Mouse (Mus musculus): ENCODE results near the gene Dlgap1. TPM values are rescaled to one million over a fixed set of nuclear protein-coding genes. Genes with fewer than 3 reads are reported as not detected.

Gene Dlgap1
- polyA plus RNA-seq, 1 experiment from 2014 or later = 11.6 TPM

- ATAC-seq (no peak), DNase-seq (ENCODE audit: low spot score) (no peak)
- H3K4me1 ChIP-seq (ENCODE audit: control insufficient read depth, insufficient read depth, low read length) = no peaks in the 10 kb centered on the region
- no peak overlapping the region for H3K9ac ChIP-seq (ENCODE audit: low read length)
- H3K4me2 ChIP-seq (ENCODE audit: low read length) = no peak overlapping the region
- no peaks in the 10 kb centered on the region for H3K36me3 ChIP-seq (ENCODE audit: control insufficient read depth, insufficient read depth, low read length)
- 86% methylated on average over 5 of the region's 5 CpGs for WGBS
- H3K4me3 ChIP-seq (ENCODE audit: low read depth, low read length) = no peak overlapping the region
- no peaks in the 10 kb centered on the region for H3K27me3 ChIP-seq (replicated peaks; ENCODE audit: control insufficient read depth, insufficient read depth, low read length)
- no peak overlapping the region for H3K27ac ChIP-seq (ENCODE audit: low read depth, low read length)
- no peaks in the 10 kb centered on the region for H3K9me3 ChIP-seq (replicated peaks; ENCODE audit: control insufficient read depth, low read length)
Measured at GRCm38 (mm10) chr17:70305021-70305420, 336.1 kb downstream of the Dlgap1 start.

GRCm38 (mm10) chr17:70307418-70308176 is 338.7 kb downstream of the Dlgap1 start:
- 86% methylated on average over 11 of the region's 11 CpGs for WGBS
- ATAC-seq (no peak), DNase-seq (ENCODE audit: low spot score) (no peak)

GRCm38 (mm10) chr17:70308364-70309231 is 339.7 kb downstream of the Dlgap1 start:
- 73% methylated on average over 22 of the region's 22 CpGs for WGBS
- Histone ChIP-seq H3K4me2 (ENCODE audit: low read length) (no peak overlapping the region), H3K27me3 (replicated peaks; ENCODE audit: control insufficient read depth, insufficient read depth, low read length) (no peaks in the 10 kb centered on the region), H3K36me3 (ENCODE audit: control insufficient read depth, insufficient read depth, low read length) (no peaks in the 10 kb centered on the region), H3K4me3 (ENCODE audit: low read depth, low read length) (no peak overlapping the region), H3K4me1 (ENCODE audit: control insufficient read depth, insufficient read depth, low read length) (no peaks in the 10 kb centered on the region), H3K9ac (ENCODE audit: low read length) (no peak overlapping the region), H3K9me3 (replicated peaks; ENCODE audit: control insufficient read depth, low read length) (no peaks in the 10 kb centered on the region), H3K27ac (ENCODE audit: low read depth, low read length) (0 out of 2 replicates have a peak overlapping the region, but pooled peaks have one; percentile 14)
- peak; percentile 37; the same call in 1 of the 2 replicates for ATAC-seq
- peak; percentile 4 for DNase-seq (ENCODE audit: low spot score)

More at GRCm38 (mm10) chr17:70307418-70308176, 338.7 kb downstream of the Dlgap1 start:
- 0 out of 2 replicates have a peak overlapping the region, but pooled peaks have one; percentile 14 for H3K27ac ChIP-seq (ENCODE audit: low read depth, low read length)
- no peak overlapping the region for H3K4me3 ChIP-seq (ENCODE audit: low read depth, low read length)
- no peaks in the 10 kb centered on the region for H3K36me3 ChIP-seq (ENCODE audit: control insufficient read depth, insufficient read depth, low read length)
- no peaks in the 10 kb centered on the region for H3K27me3 ChIP-seq (replicated peaks; ENCODE audit: control insufficient read depth, insufficient read depth, low read length)
- no peak overlapping the region for H3K9ac ChIP-seq (ENCODE audit: low read length)
- H3K4me2 ChIP-seq (ENCODE audit: low read length) = no peak overlapping the region
- no peaks in the 10 kb centered on the region for H3K4me1 ChIP-seq (ENCODE audit: control insufficient read depth, insufficient read depth, low read length)
- H3K9me3 ChIP-seq (replicated peaks; ENCODE audit: control insufficient read depth, low read length) = no peaks in the 10 kb centered on the region

- 88% methylated on average over 5 of the region's 5 CpGs for WGBS
- H3K4me3 ChIP-seq (ENCODE audit: low read depth, low read length) = no peak overlapping the region
- ATAC-seq (no peak), DNase-seq (ENCODE audit: low spot score) (no peak)
- H3K36me3 ChIP-seq (ENCODE audit: control insufficient read depth, insufficient read depth, low read length) = no peaks in the 10 kb centered on the region
- H3K27ac ChIP-seq (ENCODE audit: low read depth, low read length) = no peak overlapping the region
- no peaks in the 10 kb centered on the region for H3K4me1 ChIP-seq (ENCODE audit: control insufficient read depth, insufficient read depth, low read length)
- no peak overlapping the region for H3K4me2 ChIP-seq (ENCODE audit: low read length)
- H3K9ac ChIP-seq (ENCODE audit: low read length) = no peak overlapping the region
- H3K27me3 ChIP-seq (replicated peaks; ENCODE audit: control insufficient read depth, insufficient read depth, low read length) = no peaks in the 10 kb centered on the region
- no peaks in the 10 kb centered on the region for H3K9me3 ChIP-seq (replicated peaks; ENCODE audit: control insufficient read depth, low read length)
Measured at GRCm38 (mm10) chr17:70316327-70316726, 347.5 kb downstream of the Dlgap1 start.

- Histone ChIP-seq H3K4me3 (ENCODE audit: low read depth, low read length) (no peak overlapping the region), H3K9ac (ENCODE audit: low read length) (no peak overlapping the region), H3K4me1 (ENCODE audit: control insufficient read depth, insufficient read depth, low read length) (no peaks in the 10 kb centered on the region), H3K9me3 (replicated peaks; ENCODE audit: control insufficient read depth, low read length) (no peaks in the 10 kb centered on the region), H3K27me3 (replicated peaks; ENCODE audit: control insufficient read depth, insufficient read depth, low read length) (no peaks in the 10 kb centered on the region), H3K4me2 (ENCODE audit: low read length) (no peak overlapping the region), H3K27ac (ENCODE audit: low read depth, low read length) (no peak overlapping the region), H3K36me3 (ENCODE audit: control insufficient read depth, insufficient read depth, low read length) (no peaks in the 10 kb centered on the region)
- WGBS = 91% methylated on average over 7 of the region's 7 CpGs
- ATAC-seq = no peak
- DNase-seq (ENCODE audit: low spot score) = no peak
Measured at GRCm38 (mm10) chr17:70317779-70318178, 348.9 kb downstream of the Dlgap1 start.

GRCm38 (mm10) chr17:70321976-70322375 is 353.1 kb downstream of the Dlgap1 start:
- Histone ChIP-seq H3K36me3 (ENCODE audit: control insufficient read depth, insufficient read depth, low read length) (no peaks in the 10 kb centered on the region), H3K27ac (ENCODE audit: low read depth, low read length) (no peak overlapping the region), H3K4me3 (ENCODE audit: low read depth, low read length) (no peak overlapping the region), H3K9me3 (replicated peaks; ENCODE audit: control insufficient read depth, low read length) (no peaks in the 10 kb centered on the region), H3K9ac (ENCODE audit: low read length) (no peak overlapping the region), H3K4me1 (ENCODE audit: control insufficient read depth, insufficient read depth, low read length) (no peaks in the 10 kb centered on the region), H3K27me3 (replicated peaks; ENCODE audit: control insufficient read depth, insufficient read depth, low read length) (no peaks in the 10 kb centered on the region), H3K4me2 (ENCODE audit: low read length) (no peak overlapping the region)
- DNase-seq (ENCODE audit: low spot score) (no peak), ATAC-seq (no peak)
- whole genome bisulfite sequencing = 89% methylated on average over 6 of the region's 6 CpGs

- Histone ChIP-seq H3K36me3 (ENCODE audit: control insufficient read depth, insufficient read depth, low read length) (no peaks in the 10 kb centered on the region), H3K9me3 (replicated peaks; ENCODE audit: control insufficient read depth, low read length) (no peaks in the 10 kb centered on the region), H3K27ac (ENCODE audit: low read depth, low read length) (no peak overlapping the region), H3K4me1 (ENCODE audit: control insufficient read depth, insufficient read depth, low read length) (no peaks in the 10 kb centered on the region), H3K9ac (ENCODE audit: low read length) (no peak overlapping the region), H3K27me3 (replicated peaks; ENCODE audit: control insufficient read depth, insufficient read depth, low read length) (no peaks in the 10 kb centered on the region), H3K4me3 (ENCODE audit: low read depth, low read length) (no peak overlapping the region), H3K4me2 (ENCODE audit: low read length) (no peak overlapping the region)
- DNase-seq (ENCODE audit: low spot score) (no peak), ATAC-seq (no peak)
- WGBS = 81% methylated on average over 6 of the region's 6 CpGs
Measured at GRCm38 (mm10) chr17:70333440-70333839, 364.6 kb downstream of the Dlgap1 start.

- DNase-seq (ENCODE audit: low spot score) (no peak), ATAC-seq (no peak)
- H3K27me3 ChIP-seq (replicated peaks; ENCODE audit: control insufficient read depth, insufficient read depth, low read length) = no peaks in the 10 kb centered on the region
- no peak overlapping the region for H3K4me3 ChIP-seq (ENCODE audit: low read depth, low read length)
- H3K27ac ChIP-seq (ENCODE audit: low read depth, low read length) = no peak overlapping the region
- H3K4me1 ChIP-seq (ENCODE audit: control insufficient read depth, insufficient read depth, low read length) = no peaks in the 10 kb centered on the region
- H3K9me3 ChIP-seq (replicated peaks; ENCODE audit: control insufficient read depth, low read length) = no peaks in the 10 kb centered on the region
- no peaks in the 10 kb centered on the region for H3K36me3 ChIP-seq (ENCODE audit: control insufficient read depth, insufficient read depth, low read length)
- no peak overlapping the region for H3K9ac ChIP-seq (ENCODE audit: low read length)
- WGBS = 61% methylated on average over 3 of the region's 3 CpGs
- H3K4me2 ChIP-seq (ENCODE audit: low read length) = no peak overlapping the region
Measured at GRCm38 (mm10) chr17:70334171-70334570, 365.3 kb downstream of the Dlgap1 start.

- Histone ChIP-seq H3K9ac (ENCODE audit: low read length) (no peak overlapping the region), H3K4me3 (ENCODE audit: low read depth, low read length) (no peak overlapping the region), H3K4me2 (ENCODE audit: low read length) (no peak overlapping the region), H3K27ac (ENCODE audit: low read depth, low read length) (no peak overlapping the region), H3K36me3 (ENCODE audit: control insufficient read depth, insufficient read depth, low read length) (no peaks in the 10 kb centered on the region), H3K27me3 (replicated peaks; ENCODE audit: control insufficient read depth, insufficient read depth, low read length) (no peaks in the 10 kb centered on the region), H3K9me3 (replicated peaks; ENCODE audit: control insufficient read depth, low read length) (no peaks in the 10 kb centered on the region), H3K4me1 (ENCODE audit: control insufficient read depth, insufficient read depth, low read length) (no peaks in the 10 kb centered on the region)
- ATAC-seq (no peak), DNase-seq (ENCODE audit: low spot score) (no peak)
- 93% methylated on average over 7 of the region's 7 CpGs for WGBS
Measured at GRCm38 (mm10) chr17:70339821-70340220, 370.9 kb downstream of the Dlgap1 start.
